Mouse (Mus musculus) left cerebral cortex, adult 2 months (tissue): ENCODE data around the gene 4930453N24Rik. TPM values are rescaled to one million over a fixed set of nuclear protein-coding genes. Genes with fewer than 3 reads are reported as not detected.

Experiments used
- DNase-seq, 2 experiments: peaks; one replicate each; pipeline ENCODE4 v3.0.0; 2021 to 2022; ENCODE audit warnings: low spot score in 2 of 2, mixed read lengths in 1 of 2; ENCODE audit errors: extremely low spot score in 1 of 2
- H3K27ac ChIP-seq: fragments of 200-600 bp; 2 replicates; pipeline ENCODE4 v1.8.1; 2022
- H3K4me3 ChIP-seq: fragments of 200-600 bp; 2 replicates; pipeline ENCODE4 v1.8.1; 2022
- CTCF ChIP-seq: fragments of 200-600 bp; IDR thresholded peaks from 2 replicates; pipeline ENCODE4 v1.8.1; 2022; ENCODE audit warnings: antibody characterized with exemption, mild to moderate bottlenecking, moderate library complexity
- intact Hi-C: fragments of 180-260 bp; cut with DNase I; formaldehyde crosslinking; loops from one replicate; pipeline ENCODE4 v1.15.1; 2025
- total RNA-seq, 2 experiments: library from RNA; stranded (reverse); gene quantifications; 2 replicates each; pipeline ENCODE4 v1.2.3; 2021

The 4930453N24Rik gene
- total RNA-seq, 2 experiments from 2014 or later = 21.4 to 22.9 TPM

DNA sequence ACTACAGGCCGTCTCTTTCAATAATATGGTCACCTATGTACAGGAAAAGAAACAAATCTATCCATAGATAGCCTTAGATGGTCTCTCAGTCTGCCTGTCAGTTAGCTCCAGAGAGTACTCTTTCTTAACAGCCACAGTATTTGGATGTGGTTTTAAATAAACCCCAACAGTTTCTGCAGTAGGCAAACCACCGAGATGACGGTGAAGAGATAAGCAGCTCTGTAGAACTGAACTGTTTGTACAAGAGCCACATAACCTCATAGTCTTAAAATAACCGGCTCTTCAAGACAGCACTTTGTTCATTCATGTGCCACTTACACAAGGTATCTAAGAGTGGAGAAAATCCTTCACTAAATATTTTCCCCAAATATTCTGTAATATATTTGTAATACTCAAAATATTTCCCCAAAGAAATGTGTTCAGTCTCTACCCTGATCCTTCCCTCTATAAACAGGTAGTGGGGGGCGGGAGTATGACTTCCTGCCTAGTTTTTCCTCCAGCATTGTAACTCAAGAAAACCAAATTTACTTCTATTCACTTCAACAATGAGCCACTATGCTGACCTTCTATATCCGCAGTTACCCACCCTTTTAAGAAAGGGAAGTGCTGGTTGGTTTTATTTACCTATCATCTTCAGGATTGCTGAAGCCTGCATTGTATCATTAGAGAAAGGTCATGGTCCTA lies 12.3 kb downstream of the 4930453N24Rik start:
- intact Hi-C loops = loop anchor here (10.0 kb wide), 1 partner anchor 736 kb away; no protein-coding TSS in a partner anchor
- H3K4me3 ChIP-seq = no peak overlapping the region
- H3K27ac ChIP-seq = no peak overlapping the region
- TF ChIP-seq CTCF = no peak
- no peak for DNase-seq

DNA sequence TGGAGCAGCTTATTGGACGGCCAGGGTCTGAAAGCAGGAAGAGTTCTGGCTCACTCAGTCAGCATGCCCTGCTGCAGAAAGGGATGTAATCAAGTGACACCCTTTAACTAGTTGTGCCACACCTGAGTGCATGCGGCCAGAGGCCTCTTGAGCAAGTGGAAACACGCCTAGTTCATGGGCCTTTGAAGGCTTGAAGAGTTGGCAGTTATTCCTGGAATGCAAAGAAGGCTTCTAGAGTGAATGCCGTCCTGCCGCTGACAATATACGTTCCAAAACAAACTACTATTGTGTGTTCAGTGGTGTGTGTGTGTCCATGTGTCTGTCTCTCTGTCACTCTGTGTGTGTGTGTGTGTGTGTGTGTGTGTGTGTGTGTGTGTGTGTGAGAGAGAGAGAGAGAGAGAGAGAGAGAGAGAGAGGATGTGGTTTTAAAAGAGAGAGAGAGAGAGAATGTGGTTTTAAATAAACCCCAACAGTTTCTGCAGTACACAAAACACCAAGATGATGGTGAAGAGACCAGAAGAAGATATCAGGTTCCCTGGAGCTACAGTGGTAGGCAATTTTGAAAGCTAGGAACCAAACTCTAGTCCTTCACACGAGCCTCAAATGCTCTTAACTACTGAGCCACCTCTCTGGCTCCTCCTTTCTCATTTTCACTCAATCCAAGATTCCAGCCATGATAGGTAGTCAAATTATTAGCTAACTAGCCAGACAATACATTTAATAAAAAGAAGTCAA lies 13.1 kb downstream of the 4930453N24Rik start:
- no peak for TF ChIP-seq CTCF
- no peak overlapping the region for H3K4me3 ChIP-seq
- no peak overlapping the region for H3K27ac ChIP-seq
- intact Hi-C loops = loop anchor here (10.0 kb wide), 1 partner anchor 737 kb away; no protein-coding TSS in a partner anchor
- DNase-seq = no peak

DNA sequence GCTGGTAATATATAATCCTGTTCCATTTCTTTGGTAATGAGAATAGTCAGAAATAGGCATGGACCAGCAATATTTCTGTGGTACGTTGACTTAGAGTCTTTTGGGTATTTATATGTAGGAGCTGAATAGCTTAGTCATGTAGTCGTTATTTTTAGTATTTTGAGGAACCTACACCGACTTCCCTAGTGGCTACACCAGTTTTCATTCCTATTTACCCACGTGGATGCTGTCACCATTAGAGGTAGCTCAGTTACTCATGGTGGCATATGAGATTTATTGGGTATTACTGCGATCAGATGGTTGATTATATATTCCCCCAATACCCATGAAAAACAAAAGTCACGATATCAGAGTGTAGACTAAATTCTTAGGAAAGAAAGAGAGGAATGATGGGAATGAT lies 14.6 kb downstream of the 4930453N24Rik start:
- H3K4me3 ChIP-seq = no peak overlapping the region
- no peak for DNase-seq
- intact Hi-C loops = loop anchor here (10.0 kb wide), 1 partner anchor 738 kb away; no protein-coding TSS in a partner anchor
- no peak for TF ChIP-seq CTCF
- no peak overlapping the region for H3K27ac ChIP-seq

DNA sequence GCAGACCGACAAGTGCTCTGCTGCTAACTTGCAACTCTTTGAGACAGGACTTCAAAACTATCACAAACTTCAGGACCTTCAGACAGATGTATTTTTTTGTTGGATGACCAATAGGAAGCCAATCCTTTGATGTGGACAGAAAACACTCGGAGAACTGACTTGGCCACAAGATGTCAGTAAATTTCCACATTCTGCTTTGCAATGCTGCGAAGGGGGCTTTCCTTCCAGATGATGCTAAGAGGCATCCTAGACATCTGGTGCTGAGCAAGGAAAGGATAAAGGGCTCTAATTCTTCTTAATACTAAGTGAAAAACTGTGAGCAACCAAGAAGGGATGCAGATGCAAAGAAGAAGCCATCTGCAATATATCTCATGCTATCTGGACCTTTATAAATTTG lies 16.2 kb downstream of the 4930453N24Rik start:
- Histone ChIP-seq H3K27ac (no peak overlapping the region), H3K4me3 (no peak overlapping the region)
- TF ChIP-seq CTCF = peak; percentile 49
- DNase-seq = no peak
- intact Hi-C loops = loop anchor here (10.0 kb wide), 1 partner anchor 740 kb away; no protein-coding TSS in a partner anchor

DNA sequence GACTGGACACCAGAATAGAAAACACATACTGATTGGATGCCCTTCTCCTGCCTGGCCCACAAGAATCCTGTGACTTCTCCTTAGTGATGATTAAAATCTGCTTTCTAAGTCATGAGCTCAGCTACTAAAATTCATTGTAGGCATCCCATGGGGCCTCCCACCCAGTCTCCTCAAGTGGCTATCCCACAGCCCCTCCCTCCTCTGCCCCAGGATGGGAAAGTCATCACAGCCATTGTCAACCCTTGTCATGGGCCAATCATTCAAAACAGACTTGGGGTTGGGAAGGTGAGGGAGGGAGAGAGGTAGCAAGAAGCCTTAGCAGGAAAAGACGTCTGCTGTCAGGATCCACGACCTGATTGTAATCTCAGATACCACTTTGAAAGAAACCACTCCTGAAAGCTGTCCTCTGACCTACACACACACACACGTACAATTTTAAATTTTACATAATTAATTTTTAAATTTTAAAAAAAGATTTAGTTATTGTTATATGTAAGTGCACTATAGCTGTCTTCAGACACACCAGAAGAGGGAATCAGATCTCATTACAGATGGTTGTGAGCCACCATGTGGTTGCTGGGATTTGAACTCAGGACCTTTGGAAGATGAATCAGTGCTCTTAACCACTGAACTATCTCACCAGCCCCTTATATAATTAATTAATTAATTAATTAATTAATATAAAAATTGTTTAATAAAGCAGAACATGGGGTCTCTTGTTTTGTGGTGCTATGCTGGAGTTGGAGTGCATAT lies 16.8 kb downstream of the 4930453N24Rik start:
- intact Hi-C loops = loop anchor here (10.0 kb wide), 1 partner anchor 741 kb away; no protein-coding TSS in a partner anchor
- TF ChIP-seq CTCF = no peak
- Histone ChIP-seq H3K27ac (no peak overlapping the region), H3K4me3 (no peak overlapping the region)
- DNase-seq = no peak

DNA sequence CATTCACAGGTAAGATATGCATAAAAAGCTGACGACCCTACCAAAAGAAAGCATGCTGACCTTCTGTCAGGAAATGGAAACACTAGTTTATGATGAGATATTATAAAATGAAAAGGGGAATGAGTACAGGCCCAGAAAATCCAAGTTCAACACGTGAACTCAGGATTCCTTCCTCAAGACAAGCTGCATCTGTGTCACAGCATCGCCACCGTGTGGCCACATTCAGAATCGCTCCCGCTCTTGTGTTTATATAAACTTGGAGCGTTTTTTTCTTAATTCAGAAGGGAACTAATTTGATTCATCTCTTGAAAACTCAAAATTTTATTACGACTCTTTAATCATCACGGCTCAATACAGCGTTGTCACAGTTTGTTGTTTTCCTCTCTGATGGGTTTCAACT lies 22.7 kb downstream of the 4930453N24Rik start:
- TF ChIP-seq CTCF = peak; percentile 97
- H3K4me3 ChIP-seq = no peak overlapping the region
- H3K27ac ChIP-seq = no peak overlapping the region
- intact Hi-C loops = loop anchor here (2.0 to 10.0 kb wide), 4 partner anchors 891 to 1806 kb away; no protein-coding TSS in a partner anchor
- DNase-seq = peak; percentile 73 to 76

DNA sequence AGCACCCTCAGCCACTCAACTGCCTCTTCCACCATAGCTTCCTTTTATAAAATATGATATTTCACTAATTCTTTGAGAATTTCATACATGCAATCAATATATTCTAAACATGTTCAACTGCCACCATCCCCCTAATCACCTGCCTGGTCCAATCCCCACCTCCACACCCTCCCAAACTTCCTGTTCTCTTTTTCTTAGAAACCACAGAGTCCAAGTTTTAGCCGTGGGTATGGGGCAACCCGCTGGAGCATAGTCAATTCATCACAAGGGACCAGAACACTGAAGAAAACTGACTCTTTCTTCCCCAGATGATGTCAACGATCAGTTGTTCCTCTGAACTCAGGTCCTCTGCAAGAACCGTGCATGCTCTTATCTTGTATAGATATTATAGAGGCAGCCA lies 25.9 kb downstream of the 4930453N24Rik start:
- intact Hi-C loops = loop anchor here (5.0 to 10.0 kb wide), 3 partner anchors 1520 to 1803 kb away; no protein-coding TSS in a partner anchor
- H3K4me3 ChIP-seq = no peak overlapping the region
- no peak for DNase-seq
- no peak overlapping the region for H3K27ac ChIP-seq
- TF ChIP-seq CTCF = no peak

DNA sequence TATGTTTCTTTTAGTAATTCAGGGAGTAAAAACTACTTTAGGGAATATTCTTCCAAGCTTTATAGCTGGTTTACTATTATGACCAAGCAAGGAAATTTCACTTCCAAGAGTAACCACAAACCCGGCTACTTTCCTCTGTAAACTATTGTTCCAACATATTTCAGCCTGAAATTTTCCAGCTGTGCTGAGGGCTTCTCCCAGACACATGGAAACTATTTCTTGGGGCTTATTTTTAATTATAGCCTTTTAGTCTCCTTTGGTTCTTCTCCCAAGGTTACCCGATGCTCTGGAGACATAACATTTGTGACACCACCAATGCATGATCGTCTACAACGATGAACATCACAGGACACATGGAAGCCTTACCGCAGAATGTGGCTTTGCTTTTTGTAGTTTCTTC lies 33.7 kb downstream of the 4930453N24Rik start:
- TF ChIP-seq CTCF = no peak
- intact Hi-C loops = no loop called here
- no peak for DNase-seq
- Histone ChIP-seq H3K4me3 (no peak overlapping the region), H3K27ac (no peak overlapping the region)

DNA sequence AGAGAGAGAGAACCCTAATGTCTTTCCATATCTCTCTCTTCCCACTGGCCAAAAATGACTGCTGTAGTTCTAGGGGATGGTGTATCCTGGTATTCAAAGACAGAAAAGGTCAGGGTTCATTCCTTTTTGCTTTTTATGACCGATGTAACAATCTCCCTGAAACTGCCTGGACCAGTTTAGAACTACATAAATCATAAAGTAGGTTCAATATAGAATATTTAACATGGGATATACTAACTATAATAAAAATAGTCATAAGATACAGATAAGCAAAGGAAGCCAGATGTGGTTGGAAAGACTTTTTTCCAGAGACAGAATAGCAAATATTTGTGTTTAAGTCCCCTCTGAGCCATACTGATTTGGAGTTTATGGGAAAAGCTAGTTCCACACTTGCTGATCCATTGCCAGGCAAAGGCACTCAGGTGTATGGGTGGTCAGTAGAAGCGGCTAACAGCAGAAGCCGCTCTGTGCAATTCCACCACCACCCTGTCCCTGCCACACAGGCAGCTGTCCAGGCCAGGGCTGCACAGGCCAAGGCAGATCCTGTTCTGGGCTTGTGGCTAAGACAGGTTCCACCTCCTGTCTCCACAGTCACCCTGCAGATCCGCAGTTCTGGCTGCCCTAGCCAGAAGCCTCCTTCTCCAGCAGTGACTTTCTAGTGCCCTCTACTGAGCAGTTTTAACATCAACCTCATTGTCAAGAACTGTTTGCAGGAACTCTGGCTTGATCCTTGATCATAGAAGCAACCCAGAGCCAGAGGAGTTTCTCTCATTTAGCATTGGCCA lies 47.5 kb downstream of the 4930453N24Rik start:
- Histone ChIP-seq H3K4me3 (no peak overlapping the region), H3K27ac (no peak overlapping the region)
- intact Hi-C loops = loop anchor here (5.0 kb wide), 3 partner anchors 851 to 1781 kb away; no protein-coding TSS in a partner anchor
- peak; percentile 77 for TF ChIP-seq CTCF
- peak; percentile 41 to 48 for DNase-seq

DNA sequence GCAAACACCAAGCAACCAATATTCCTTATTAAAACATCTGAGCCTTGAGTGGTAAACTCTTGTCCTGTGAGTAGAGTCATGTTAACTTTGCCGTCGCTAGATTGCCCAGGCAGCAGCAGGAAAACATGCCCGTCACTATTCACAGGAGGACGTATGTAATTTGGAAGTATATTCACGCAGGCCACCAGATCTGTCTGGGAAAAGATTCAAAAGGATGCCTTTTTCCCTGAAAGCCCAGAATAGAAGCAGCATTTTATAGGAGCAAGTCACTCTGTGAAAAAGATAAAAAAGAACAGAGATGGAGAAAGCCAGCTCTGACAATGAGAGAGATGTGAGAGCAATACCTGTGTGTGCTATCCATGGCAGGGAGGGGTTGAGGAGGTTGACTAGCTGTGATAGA lies 49.4 kb downstream of the 4930453N24Rik start:
- intact Hi-C loops = loop anchor here (5.0 kb wide), 3 partner anchors 849 to 1779 kb away; no protein-coding TSS in a partner anchor
- no peak for TF ChIP-seq CTCF
- Histone ChIP-seq H3K27ac (no peak overlapping the region), H3K4me3 (no peak overlapping the region)
- DNase-seq = no peak

DNA sequence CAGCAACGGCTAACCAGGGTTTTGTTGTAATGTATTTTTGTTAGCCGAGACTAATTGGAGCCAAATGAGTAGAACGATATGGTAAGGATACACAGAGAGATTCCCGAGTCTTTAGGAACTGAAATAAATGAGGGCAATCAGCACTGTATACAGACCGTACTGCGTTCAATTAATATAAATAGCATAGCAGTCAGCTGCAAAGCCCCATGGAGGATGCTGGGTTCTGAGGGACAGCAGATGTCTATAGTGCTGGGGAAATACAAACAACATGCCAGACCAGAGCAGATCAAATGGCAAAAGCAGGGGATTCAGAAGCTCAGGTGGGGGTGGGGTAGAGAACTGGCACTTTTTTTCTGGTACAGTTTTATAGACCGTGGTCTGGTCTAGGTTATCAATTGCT lies 51.9 kb downstream of the 4930453N24Rik start:
- no peak for TF ChIP-seq CTCF
- DNase-seq = no peak
- intact Hi-C loops = no loop called here

More for the DNA sequence above, 51.9 kb downstream of the 4930453N24Rik start:
- Histone ChIP-seq H3K4me3 (no peak overlapping the region), H3K27ac (no peak overlapping the region)
